Mouse (Mus musculus) cerebellum, adult 2 months (tissue): ENCODE results near the gene Igflr1.

ENCODE experiments used
- CTCF ChIP-seq: fragments of 200-500 bp; IDR thresholded peaks from 2 replicates; pipeline ENCODE4 v1.5.1; 2011; ENCODE audit warnings: low read depth, mild to moderate bottlenecking, control low read depth, low read length, moderate library complexity, borderline replicate concordance; ENCODE audit not compliant: insufficient read depth
- POLR2A ChIP-seq: fragments of 200-500 bp; IDR thresholded peaks from 2 replicates; pipeline ENCODE4 v1.6.1; 2011; ENCODE audit warnings: low read length, control low read depth, borderline replicate concordance; ENCODE audit not compliant: insufficient read depth

DNA sequence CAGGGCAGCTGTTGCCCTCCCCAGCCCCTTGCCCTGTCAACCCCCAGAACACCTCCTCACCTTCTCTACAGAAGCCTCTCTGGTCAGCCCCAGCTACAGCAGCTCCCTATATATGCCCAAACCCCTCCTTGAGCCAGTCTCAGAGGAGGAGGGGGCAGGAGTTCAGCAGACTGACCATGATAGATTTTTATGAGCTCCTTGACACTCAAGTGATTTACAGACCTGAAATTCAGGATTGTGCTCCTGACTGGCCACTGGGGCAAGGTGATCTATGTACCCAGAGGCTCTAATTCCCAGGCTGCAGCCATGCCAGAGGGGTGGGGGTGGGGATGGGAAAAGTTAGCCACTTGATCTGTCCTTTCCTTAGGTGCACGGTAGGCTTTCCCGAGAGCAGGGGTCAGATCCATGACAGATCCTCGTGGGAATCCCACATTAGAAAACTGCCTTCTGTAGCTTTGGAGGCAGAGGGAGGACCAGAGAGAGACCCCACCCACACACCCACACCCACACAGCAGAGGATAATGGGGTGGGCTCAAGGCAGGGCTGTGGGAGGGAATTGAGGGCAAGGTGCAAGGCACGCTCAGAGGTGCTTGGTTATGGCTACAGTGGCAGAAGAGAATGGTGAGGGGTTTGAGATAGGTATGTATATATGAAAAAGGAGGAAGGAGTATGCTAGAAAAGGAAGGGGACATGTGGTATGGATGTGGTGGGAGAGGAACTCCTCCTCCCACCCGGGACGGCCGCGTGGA, 47.6 kb downstream of the Igflr1 start, which contains the start of gene Upk1a:
- no peak for TF ChIP-seq CTCF
- no peak for TF ChIP-seq POLR2A
